Mouse (Mus musculus) WW6 (cell line): ENCODE results near the gene Gpm6a.

Experiments used
- DNase-seq: peaks from one replicate; pipeline ENCODE4 v3.0.0-alpha.2; 2013; ENCODE audit warnings: low read depth, low spot score

The Gpm6a gene

DNA sequence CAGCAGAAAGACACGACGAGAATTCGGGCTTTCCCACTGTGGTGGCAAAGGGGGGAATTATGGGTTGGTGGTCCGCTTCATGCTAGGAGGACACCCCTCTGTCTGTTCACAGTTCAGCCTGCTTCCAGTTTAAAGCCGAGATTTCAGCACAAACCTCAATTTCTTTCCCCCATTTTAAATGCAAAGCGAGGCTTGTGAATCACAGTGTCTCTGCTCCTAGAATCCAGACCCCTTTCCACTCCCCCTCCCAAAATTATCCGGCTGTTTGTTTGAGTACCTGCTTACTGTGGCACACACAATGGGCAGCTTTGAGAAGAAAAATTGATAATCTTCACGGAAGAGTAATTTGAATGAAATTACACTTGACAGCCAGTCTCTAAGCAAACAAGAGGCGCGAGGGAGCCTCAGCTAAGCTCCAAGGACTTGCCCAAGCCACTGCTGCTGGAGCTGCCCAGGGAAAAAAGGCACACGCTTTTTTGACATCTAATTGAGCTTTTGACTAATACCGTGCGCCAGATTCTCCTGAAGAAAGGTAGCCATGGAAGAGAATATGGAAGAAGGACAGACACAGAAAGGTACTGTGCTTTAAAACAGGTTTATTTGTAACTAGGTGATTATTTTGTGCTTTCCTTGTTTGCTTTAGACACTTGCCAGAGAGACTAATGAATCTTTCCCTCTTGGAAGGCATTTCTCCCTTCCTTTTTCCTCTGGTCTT lies at the start of gene Gpm6a:
Gene Gpm6a, plus strand, starts transcription at position 103 of the 715 bp plus-strand sequence.
- no peak for DNase-seq

DNA sequence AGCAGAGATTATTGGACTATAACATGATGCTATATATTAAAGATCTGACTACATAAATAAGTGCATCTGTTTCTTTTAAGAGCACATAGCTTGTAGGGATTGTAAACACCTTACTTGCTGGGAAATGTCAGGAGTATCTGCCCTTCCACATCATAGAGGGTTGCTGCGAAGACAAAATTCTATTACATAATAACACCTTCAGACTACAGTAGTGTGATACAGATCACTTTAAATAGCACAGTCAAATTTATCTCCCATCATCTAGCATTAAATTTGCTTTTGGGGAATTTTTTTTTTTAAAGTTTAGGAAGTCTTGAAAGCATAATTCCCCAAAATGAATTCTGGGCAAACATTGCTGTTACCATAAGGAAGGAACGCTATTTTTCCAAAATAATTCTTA lies 41.8 kb upstream of the Gpm6a start:
- no peak for DNase-seq

DNA sequence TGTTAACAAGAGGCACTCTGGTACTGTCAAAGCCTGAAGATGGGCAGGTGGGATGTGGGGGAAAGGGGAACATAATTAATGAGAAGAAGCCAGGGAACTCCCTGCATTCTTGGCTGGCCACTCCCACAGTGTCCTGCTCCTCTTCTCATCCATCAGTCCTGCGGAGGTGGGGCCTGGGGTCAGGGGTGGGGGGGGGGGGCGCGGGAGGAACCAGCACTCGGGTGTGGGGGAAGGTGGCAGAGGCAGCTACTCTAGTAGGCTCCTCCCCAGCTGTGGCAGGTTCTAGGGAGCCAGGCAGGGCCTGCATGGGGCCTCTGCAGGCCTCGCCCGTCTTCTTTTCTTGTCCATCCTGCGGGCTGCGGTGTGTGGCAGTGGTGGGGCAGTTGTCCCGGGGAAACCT lies 36.9 kb upstream of the Gpm6a start:
- DNase-seq, result no peak

DNA sequence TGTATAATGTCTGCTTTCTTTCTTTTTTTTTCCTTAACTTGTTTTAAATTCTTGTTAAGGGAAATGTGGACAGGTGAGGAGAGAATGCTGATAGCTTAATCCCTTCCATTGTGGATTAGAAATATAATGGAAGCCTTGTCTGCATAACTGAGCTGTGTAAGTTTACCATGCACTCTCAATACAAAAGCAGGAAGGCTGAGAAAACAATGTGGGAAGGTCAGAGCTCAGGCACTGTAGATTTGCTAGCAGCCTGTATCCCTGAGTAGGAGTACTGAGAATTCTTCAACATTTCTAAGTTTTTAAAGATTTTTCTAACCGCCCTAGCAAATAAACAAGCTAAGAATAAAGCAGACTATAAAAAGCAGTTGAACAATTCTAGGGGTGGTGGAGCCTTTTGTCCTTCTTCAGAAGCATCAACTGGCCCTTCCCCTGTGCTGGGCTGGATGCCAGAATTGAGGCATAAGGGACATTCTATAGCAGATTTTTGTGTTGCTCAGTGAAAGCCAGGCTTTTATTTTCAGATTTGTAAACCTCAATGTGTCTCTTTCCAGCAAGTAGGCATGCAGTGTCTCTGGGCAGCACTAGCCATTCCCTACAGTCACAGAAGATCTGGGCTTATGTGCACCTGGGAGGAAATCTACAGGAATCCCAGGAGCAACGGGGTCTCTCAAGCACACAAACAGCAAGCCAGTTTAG lies 32.3 kb upstream of the Gpm6a start:
- no peak for DNase-seq

DNA sequence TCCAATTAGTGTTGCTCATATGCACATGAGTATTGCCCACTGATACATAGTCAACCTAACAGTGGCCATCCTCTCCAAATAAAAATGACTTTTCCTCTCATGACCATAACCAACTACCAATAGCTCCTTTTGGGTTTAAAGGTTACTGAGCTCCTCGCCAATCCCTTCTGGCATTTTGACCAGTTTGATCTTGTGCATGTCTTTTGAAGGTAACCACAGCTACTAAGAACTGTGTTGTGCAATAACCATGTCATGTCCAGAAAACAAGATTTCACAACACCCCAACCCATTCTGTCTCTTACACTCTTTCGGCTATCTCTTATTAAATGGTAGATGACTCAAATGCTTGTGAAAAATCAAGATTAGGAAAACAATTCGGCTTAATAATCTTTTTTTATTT lies 29.7 kb upstream of the Gpm6a start:
- no peak for DNase-seq

DNA sequence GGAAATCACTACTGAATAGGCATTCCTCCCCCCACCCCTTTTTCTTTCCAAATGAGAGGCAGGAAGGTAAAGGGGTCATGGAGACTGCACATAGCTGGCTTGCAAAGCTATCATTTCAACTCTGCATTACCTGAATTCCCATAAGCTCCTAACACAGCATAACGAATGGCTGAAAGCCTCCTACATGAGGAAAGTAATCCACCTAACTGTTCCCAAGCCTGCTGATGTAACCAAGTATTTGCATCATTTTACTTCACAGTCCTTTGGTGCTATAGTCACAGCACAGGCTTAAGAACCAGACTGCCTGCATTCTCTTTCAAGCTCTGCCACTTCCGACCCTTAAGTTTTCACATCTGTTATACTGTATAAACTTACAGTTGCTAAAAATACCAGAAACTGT lies 22.3 kb upstream of the Gpm6a start:
- no peak for DNase-seq

DNA sequence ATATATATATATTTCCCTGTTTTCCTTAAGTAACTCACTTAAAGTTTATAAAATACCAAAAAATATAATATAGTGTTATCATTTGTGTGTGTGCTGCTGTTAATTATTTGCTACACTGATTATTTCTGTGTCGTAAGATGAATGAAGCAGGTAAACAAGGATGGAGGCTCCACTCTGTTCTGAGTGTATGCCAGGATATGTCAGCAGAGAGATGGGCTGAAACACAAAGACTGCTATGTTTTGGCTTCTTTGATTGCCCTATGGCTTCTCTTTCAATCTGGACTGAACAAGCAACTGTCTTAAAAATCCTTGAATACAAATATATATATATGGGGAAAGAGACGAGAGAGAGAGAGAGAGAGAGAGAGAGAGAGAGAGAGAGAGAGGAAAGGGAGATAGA lies 1.3 kb upstream of the Gpm6a start:
- no peak for DNase-seq

DNA sequence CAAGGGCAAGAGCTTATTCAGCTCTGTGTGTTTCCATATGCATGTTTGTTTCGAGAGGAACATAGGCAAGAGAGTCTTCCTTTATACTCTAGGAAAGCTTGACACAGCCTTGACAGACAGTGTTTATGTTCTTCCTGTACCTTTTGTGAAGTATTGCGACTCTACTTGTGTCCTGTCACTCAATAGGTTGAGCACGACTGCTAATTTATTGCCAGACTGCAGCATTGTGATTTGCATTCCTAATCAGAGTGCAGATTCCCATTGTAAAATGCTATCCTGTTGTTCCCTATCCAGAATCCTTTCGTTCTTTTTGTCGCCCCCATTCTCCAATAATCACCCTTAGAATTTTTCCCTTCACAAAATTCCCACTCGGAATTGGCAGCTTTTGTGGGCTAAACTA lies 613 bp upstream of the Gpm6a start:
- DNase-seq, result no peak

DNA sequence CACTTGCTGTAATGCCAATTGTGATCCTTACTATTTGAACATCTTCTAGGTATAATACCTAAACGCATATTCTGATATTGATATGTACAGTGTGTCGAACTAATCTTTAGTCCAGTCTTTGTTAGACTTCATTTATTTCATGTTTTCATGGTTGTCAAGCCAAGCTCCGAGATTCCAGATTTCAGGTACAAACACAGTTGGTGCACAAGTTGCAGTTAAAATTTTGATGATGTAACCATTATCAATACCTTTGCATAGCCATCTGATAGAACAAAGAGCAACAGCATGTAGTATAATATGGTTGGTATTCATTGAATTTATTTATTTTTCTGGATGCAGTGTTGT lies 785 bp downstream of the Gpm6a start:
- DNase-seq, result no peak

DNA sequence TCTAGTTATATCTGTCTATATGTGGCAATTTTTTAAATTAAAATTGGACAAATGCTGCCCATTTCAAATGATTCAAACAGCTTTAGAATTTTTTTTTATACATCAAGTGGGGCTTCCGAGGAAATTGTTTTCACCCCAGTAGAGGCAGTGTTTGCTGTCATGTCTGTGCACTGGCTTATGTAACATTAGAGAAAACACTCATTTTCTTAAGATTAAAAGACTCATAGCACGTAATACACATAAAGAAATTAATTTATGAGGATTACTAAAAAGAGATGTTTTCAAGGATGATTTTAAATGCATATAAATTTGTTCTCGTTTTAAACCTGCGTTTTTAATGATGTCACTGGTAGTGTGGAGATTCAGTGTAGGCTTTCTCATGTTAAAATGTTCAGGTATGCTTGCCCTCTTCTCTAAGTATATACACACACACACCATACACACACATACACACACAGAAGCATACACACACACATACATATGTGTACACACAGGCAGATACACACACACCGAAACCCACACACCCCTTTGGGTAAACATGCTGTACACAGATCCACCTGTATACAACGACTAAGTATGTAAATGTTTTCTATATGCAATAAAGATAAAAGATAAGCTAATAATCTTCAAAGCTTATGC lies 1.4 kb downstream of the Gpm6a start:
- DNase-seq, result no peak

DNA sequence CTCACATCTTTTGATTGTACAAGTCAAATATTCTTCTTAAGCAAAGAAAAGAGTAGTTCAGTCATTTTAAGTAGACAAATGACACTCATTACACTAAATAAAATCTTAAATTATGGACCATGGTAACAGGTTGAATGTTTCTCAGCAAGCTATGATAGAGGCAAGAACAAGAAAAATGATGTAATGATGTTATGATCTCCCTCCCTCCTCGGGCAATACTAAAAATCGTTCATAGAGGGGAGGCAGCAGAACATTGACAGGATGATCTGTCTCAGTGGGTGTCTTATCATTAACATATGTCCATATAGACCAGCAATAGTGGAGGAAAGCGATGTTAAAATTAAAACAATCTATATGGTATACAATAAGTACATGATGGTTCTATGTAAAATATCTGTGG lies 2.1 kb downstream of the Gpm6a start:
- DNase-seq, result no peak

DNA sequence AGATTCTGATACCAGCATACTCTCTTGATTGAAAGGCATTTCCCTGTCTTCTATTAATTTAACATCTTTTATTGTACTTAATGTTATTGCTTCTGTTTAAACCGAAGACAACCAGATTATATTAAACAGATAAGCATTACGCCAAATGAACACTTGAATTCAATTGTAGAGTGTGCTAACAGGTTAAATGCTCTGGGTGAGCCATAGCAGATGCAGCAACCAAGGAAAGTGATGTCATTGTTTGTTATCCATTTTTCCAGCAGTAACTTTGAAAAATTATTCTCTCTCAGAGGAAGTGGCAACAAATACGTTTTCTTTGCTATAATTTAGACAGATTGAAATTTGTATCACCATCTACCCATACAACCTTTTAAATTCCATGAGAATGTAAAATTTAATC lies 2.9 kb downstream of the Gpm6a start:
- DNase-seq, result no peak

DNA sequence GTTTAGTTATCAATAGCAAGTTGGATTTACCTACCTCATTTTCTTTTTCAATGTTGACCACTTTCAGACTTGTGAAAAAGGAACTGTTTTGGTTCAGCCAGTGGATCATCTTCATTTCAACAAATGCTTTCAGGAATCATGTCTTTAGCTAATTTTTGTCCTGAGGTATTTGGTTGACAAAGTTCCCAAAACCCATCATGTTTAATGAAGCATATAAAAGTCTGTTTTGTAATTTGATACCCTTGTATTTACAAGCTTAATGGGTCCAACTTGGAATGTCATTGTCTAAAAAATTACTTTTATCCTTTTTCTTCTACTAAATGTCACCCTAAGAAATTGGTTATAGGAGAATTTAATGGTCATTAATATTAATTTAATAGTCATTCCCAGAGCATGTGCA lies 6.9 kb downstream of the Gpm6a start:
- DNase-seq, result no peak

DNA sequence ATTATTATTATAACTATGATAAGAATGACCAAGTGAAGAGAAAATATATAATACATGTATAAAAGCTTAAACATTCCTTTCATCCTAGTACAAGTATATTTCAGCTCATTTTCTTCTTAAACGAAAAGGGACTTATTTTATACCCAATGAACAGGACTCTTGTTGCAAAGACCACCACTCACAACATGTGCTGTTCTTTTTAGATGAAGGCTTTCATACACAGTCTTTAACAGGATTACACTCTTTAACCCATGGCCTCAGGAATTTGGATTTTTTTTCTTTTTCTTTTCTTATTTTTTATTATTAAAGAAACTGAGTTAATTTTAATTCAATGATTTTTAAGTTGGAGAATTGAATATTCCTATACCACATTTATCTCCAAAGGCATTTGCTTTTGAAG lies 20.4 kb downstream of the Gpm6a start:
- DNase-seq, result no peak

DNA sequence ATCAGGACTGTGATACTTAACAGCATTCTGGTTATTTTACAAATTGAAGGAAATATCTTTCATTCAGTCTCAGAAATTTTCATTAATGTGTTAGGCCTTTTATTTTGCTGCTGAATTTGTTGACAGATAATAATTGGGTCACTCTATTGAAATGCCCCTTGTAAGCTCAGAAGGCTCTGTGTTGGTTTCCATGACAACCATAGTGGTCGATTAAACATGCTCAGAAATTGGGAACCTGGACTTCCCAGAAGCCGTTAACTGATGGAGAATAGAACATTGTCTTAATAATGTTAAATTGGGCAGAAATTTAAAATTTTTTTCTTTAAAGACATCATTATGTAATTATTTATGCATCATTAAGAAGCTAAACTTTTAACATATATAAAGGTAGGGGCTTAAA lies 20.9 kb downstream of the Gpm6a start:
- no peak for DNase-seq

DNA sequence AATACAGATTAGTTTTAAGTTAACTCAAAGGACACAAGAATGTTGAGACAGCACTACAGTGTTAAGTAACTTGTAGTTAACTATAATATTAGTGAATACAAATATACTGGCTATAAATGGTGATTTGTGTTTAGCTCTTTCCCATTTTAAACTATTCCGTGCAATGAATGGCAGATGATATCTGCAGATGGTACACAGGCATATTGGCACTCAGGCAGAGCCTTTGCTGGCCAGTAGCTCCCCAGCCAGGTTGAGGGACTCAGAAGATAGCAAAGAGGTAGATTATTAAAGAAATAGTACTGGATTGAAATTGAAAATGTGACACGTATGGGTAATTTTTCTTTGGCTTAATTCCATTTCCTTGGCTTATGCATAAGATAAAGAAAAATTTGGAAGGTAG lies 21.3 kb downstream of the Gpm6a start:
- no peak for DNase-seq

DNA sequence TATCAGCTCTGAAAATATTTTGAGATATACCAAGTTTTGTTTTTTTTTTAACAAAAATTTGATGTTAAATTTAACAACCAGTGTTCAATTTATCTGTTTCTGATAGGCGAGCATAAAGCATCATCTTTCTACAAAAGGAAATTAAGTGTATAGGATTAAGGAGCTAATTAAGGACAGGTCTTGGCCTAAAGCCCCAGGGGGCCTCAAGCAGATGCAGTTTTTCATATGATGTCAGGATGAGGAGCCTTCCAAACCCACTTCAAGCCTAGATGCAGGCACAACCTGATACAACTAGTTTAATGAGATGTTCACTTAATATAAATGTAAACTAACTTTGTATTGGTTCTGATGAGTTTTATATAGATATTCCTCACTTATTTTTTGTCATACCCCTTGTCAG lies 22.0 kb downstream of the Gpm6a start:
- DNase-seq, result no peak

DNA sequence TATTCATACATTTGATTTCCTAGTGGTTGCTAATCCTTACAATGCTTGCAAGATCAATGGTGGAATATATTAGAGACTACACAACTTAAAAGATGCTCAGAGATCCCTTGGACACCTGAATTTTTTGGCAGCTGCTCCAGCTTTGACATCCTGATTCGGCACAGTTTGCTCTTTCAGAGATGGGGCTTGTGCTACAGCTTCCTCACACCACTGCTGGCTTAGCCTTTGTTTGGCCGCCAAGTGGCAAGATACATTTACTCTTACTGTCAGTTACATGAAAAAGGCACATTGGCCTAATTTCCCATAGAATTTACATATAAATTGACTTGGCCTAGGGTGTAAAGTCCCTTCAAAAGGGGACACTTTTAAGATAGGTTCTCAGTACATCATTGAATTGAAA lies 32.1 kb downstream of the Gpm6a start:
- DNase-seq, result no peak

DNA sequence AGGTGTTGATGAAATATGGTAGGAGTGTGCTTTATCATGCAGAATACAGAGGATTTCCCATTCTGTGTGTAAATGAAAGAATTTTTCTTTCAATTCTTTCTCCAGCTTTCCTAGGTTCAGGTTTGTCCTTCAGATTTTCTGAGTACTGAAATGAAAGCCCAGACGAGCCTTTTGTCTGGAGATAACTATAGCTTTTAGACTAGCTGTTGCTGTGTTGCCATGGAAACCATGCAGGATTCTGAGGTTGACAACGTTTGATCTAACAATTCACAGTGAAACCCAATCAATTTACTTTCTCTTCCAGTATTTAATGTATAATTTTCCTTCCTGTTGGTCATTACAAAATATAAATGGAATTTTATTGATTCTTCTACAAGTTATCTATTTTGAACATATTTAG lies 34.5 kb downstream of the Gpm6a start:
- DNase-seq, result no peak

DNA sequence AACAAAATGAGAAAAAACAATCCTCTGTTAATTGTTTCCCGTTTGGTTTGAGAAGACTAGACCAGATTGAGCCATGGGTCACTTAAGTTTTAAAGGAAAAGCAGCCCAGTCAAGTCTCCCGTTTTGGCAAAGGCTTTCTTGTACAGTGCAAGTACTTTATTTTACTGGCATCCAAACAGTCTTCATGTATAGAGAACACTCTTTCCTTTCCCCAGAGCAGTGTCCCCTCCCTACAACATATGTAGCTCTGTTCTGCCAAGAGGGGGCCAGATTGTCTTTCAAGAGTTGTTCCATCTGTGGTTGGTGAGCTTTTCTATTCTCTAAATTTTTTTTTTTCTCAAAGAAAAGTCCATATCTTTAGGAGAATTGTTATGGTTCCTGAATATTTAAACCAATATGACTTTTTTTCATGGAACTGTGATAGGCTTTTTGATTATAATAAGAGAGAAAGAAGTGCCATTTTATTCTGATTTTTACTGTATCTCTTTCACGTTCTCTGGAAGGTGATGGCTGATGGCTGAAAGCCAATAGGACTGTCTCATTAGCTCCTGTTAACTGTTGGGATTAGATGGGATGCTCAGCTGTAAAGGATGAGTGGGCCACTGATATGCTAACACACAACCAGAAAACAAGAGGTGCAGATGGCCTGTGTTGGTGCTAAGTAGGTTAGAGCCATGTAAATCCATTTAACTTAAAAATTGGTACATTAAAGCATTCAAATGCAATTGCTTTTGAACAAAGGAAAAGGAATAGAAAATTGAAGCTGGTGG lies 37.4 kb downstream of the Gpm6a start:
- no peak for DNase-seq

DNA sequence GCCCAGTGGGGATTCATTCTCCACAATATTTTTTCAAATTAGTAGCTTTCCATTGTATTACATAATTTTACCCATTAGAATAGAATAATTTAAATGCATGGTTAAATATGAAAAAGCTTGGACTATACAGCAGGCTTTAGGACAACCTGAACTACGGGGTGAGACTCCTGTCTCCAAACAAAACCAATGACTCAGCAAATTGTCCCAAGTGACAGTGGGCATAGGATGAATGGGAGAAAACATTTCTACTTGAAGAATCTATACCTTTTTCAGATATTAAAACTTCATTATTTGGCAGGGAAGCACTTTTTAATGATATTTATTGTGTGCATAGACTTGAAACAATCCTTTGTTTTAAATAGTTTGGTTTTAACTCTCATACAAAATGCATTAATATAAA lies 41.0 kb downstream of the Gpm6a start:
- DNase-seq, result no peak

DNA sequence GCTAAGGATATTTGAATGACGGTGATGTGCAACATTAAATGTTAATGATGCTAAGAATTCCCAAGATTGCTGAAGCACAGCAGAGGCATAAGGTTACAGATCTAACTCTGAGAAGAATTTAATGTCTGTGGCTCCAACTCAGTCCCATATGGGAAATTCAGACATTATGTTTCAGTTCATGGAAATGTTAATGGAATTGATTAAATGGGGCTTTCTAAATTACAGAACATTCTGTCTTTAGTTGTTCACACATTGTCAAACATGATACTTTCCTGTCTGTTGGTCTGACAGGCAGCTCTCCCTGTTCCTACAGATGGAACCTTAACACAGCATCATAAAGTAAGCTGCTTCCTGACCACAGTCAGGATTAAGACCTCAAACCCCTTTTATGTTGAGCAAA lies 47.8 kb downstream of the Gpm6a start:
- no peak for DNase-seq

DNA sequence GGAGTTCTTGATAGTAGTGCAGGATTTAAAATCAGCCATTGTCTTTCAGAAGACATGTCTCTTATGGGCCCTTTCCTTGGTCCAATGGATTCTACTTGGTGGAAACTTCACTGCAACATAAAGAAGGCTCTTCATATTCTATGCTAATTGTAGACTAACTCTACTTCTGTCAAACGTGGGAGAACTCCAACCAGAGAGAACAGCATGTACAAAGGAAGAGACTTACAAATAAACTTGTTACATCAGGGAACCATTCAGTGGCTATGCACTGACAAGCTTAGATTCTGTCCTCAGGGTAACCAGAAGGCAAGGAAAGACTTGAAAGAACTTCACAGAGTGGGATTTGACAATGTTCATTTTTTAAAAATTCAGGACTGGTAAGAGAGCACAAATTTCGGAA lies 48.3 kb downstream of the Gpm6a start:
- no peak for DNase-seq
